Mouse (Mus musculus): ENCODE data around the gene Esrrg. TPM values are rescaled to one million over a fixed set of nuclear protein-coding genes. Genes with fewer than 3 reads are reported as not detected.

Gene Esrrg
- total and polyA plus RNA-seq, 2 experiments from 2014 or later, result 17.1 to 39.8 TPM

DNA sequence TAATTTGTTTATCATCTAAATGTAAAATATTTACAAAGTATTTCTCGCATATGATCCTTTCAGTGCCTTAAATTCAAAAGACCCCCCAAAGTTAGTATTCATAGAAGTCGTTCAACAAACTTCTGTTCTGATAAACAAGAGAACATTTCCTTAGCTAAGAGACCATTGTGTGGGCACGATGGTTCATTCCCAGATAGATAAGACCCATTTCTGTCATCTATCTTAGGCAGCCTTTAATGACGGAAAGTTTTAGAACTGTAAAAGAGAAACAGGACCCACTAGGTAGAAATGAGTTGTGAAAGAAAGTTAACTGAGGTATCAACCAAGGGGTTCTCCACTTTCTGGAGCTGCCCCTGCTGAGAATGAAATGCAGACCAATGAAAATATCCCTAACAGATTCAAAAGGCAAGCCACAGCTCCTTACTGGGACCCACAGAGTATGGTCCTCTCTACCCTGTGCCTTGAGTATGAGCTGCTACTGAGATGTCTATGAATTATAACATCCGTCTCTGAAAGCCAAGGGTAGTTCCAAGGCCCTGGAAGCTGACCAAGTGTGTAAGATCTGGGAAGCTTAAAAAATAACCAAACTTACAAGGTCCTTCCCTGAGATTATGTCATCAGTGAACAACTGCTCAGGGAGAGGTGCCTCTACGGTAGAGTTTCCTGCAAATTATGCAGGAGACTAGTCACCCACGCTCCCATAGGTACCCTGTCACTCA, 548.8 kb downstream of the Esrrg start:
- WGBS, result 90% methylated on average over 7 of the region's 7 CpGs
- no peaks in the 10 kb centered on the region for H3K36me3 ChIP-seq (ENCODE audit: insufficient read depth, low read length)
- H3K9ac ChIP-seq (replicated peaks; ENCODE audit: low read length, poor library complexity, severe bottlenecking), result no peak overlapping the region
- no peaks in the 10 kb centered on the region for H3K27me3 ChIP-seq (ENCODE audit: insufficient read depth, low read length)
- no peak for TF ChIP-seq CTCF (IDR thresholded peaks at IDR 0.05)
- ATAC-seq (ENCODE audit: low FRiP score) (no peak), DNase-seq (ENCODE audit: low spot score) (no peak)
- H3K4me3 ChIP-seq (ENCODE audit: low read depth, low read length), result no peak overlapping the region
- H3K4me1 ChIP-seq (ENCODE audit: insufficient read depth, low read length), result no peaks in the 10 kb centered on the region
- no peak overlapping the region for H3K27ac ChIP-seq (ENCODE audit: low read depth, low read length)
- H3K9me3 ChIP-seq (ENCODE audit: low read length), result no peaks in the 10 kb centered on the region
- H3K4me2 ChIP-seq (ENCODE audit: low read depth, low read length, poor library complexity, severe bottlenecking), result no peak overlapping the region

DNA sequence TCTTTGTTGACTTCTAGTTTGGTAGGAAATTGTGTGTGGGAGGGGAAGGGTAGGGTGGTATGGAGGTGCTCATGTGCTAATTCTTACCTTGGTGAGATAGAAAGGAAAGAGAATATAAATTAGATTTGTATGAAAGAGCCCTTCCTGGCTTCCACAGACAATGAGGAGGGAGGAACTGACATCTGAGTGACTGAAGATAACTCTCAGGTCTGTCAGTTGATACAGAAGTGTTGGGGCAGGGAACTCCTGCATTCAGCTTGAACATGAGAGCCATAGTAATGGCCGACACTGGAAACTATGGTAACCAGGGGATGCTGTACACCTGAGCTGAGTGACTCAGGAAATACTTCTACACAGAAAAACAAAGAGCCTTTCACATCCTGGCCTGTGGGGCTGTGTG, 550.1 kb downstream of the Esrrg start:
- TF ChIP-seq CTCF (IDR thresholded peaks at IDR 0.05), result no peak
- 91% methylated on average over 1 of the region's 1 CpGs for WGBS
- H3K36me3 ChIP-seq (ENCODE audit: insufficient read depth, low read length), result no peaks in the 10 kb centered on the region

DNA sequence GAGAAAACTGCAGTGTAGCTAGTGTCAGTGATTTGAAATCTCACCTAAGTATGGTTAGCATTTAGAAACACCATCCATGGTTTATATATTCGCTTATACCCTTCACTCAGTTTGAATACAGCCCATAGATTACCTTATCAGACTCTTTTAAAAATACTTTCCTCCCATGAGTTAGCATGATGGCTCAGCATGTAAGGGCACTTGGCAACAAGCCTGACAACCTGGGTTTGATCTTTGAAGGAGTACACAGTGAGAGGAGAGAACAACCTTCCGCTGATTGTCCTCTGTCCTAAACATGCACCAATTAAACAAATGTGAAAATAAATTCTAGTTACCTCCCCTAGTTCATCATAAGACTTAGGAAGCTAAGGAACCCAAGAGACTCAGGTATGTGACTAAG, 550.5 kb downstream of the Esrrg start:
- no peak overlapping the region for H3K27ac ChIP-seq (ENCODE audit: low read depth, low read length)
- H3K36me3 ChIP-seq (ENCODE audit: insufficient read depth, low read length), result no peaks in the 10 kb centered on the region
- no peaks in the 10 kb centered on the region for H3K9me3 ChIP-seq (ENCODE audit: low read length)
- no peak overlapping the region for H3K4me3 ChIP-seq (ENCODE audit: low read depth, low read length)
- no peak for DNase-seq (ENCODE audit: low spot score)
- H3K9ac ChIP-seq (replicated peaks; ENCODE audit: low read length, poor library complexity, severe bottlenecking), result no peak overlapping the region
- TF ChIP-seq CTCF (IDR thresholded peaks at IDR 0.05), result no peak
- no peaks in the 10 kb centered on the region for H3K27me3 ChIP-seq (ENCODE audit: insufficient read depth, low read length)
- no peak overlapping the region for H3K4me2 ChIP-seq (ENCODE audit: low read depth, low read length, poor library complexity, severe bottlenecking)
- ATAC-seq (ENCODE audit: low FRiP score), result no peak
- WGBS, result 80% methylated on average over 2 of the region's 2 CpGs
- H3K4me1 ChIP-seq (ENCODE audit: insufficient read depth, low read length), result no peaks in the 10 kb centered on the region

More for the DNA sequence above, 550.1 kb downstream of the Esrrg start:
- Histone ChIP-seq H3K9me3 (ENCODE audit: low read length) (no peaks in the 10 kb centered on the region), H3K27ac (ENCODE audit: low read depth, low read length) (no peak overlapping the region), H3K4me2 (ENCODE audit: low read depth, low read length, poor library complexity, severe bottlenecking) (no peak overlapping the region), H3K27me3 (ENCODE audit: insufficient read depth, low read length) (no peaks in the 10 kb centered on the region), H3K4me1 (ENCODE audit: insufficient read depth, low read length) (no peaks in the 10 kb centered on the region), H3K4me3 (ENCODE audit: low read depth, low read length) (no peak overlapping the region), H3K9ac (replicated peaks; ENCODE audit: low read length, poor library complexity, severe bottlenecking) (no peak overlapping the region)
- DNase-seq (ENCODE audit: low spot score), result no peak
- no peak for ATAC-seq (ENCODE audit: low FRiP score)

DNA sequence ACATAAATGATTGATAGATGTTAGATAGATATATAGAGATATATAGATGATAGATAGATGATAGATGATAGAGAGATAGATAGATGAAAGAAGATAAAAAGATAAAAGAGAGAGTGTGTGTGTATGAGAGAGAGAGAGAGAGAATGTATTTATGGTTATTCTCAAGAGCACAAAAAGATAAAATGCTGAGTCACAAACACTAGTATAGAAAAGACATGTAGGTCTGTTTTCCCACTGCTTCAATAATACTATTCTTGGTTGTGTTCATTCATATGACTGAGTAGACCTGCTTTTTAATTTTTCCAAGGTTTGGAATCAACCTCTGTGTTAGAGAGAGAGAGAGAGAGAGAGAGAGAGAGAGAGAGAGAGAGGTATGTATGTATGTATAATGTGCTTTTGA, 554.5 kb downstream of the Esrrg start:
- H3K9ac ChIP-seq (replicated peaks; ENCODE audit: low read length, poor library complexity, severe bottlenecking), result no peak overlapping the region
- DNase-seq (ENCODE audit: low spot score) (no peak), ATAC-seq (ENCODE audit: low FRiP score) (no peak)
- no peak for TF ChIP-seq CTCF (IDR thresholded peaks at IDR 0.05)
- no peaks in the 10 kb centered on the region for H3K9me3 ChIP-seq (ENCODE audit: low read length)
- H3K4me3 ChIP-seq (ENCODE audit: low read depth, low read length), result no peak overlapping the region
- no peak overlapping the region for H3K4me2 ChIP-seq (ENCODE audit: low read depth, low read length, poor library complexity, severe bottlenecking)
- H3K27ac ChIP-seq (ENCODE audit: low read depth, low read length), result no peak overlapping the region
- no peaks in the 10 kb centered on the region for H3K27me3 ChIP-seq (ENCODE audit: insufficient read depth, low read length)
- H3K36me3 ChIP-seq (ENCODE audit: insufficient read depth, low read length), result no peaks in the 10 kb centered on the region
- no peaks in the 10 kb centered on the region for H3K4me1 ChIP-seq (ENCODE audit: insufficient read depth, low read length)

DNA sequence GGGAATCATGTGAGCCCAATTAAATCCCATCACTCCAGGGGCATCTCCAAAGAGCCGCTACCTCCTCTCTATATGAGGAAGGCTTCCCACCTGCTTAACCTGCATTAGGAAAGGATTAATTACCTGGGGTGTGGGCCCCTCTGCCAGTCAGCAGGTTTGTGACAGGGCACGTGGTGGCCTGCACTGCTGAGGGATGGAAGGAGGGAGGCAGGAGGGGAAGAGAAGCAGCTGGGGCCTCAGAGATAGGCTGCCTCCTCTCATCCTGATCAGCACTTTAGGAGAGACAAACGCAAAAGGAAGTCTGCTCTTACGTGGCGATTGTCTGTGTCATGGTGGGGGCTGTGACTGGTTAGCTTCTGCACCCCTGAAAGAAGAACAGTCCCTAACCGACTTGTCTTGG, 555.7 kb downstream of the Esrrg start:
- no peaks in the 10 kb centered on the region for H3K36me3 ChIP-seq (ENCODE audit: insufficient read depth, low read length)
- TF ChIP-seq CTCF (IDR thresholded peaks at IDR 0.05), result no peak
- H3K9ac ChIP-seq (replicated peaks; ENCODE audit: low read length, poor library complexity, severe bottlenecking), result no peak overlapping the region
- H3K27ac ChIP-seq (ENCODE audit: low read depth, low read length), result no peak overlapping the region
- no peak overlapping the region for H3K4me2 ChIP-seq (ENCODE audit: low read depth, low read length, poor library complexity, severe bottlenecking)
- WGBS, result 56% methylated on average over 6 of the region's 6 CpGs
- H3K4me3 ChIP-seq (ENCODE audit: low read depth, low read length), result no peak overlapping the region
- H3K9me3 ChIP-seq (ENCODE audit: low read length), result no peaks in the 10 kb centered on the region
- H3K4me1 ChIP-seq (ENCODE audit: insufficient read depth, low read length), result no peaks in the 10 kb centered on the region
- H3K27me3 ChIP-seq (ENCODE audit: insufficient read depth, low read length), result no peaks in the 10 kb centered on the region
- no peak for DNase-seq (ENCODE audit: low spot score)
- no peak for ATAC-seq (ENCODE audit: low FRiP score)

DNA sequence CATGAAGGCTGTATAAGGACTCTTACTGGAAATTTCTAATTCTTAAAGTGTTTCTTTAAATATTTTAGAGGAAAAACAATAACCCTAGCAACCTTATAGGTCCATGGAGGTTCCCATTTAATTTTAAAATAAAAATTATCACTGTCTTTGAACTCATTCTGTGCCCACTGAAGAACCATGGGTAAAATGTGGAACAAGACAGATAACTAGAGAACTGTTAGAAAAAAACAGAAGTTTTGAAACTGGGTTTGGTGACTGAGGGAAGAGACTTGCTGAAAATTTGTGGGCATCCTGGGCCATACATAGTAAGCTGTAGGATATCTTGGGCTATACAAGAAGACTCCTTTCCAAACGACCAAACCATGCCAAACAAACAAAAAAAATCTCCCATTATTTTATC, 565.3 kb downstream of the Esrrg start:
- Histone ChIP-seq H3K4me2 (ENCODE audit: low read depth, low read length, poor library complexity, severe bottlenecking) (no peak overlapping the region), H3K27me3 (ENCODE audit: insufficient read depth, low read length) (no peaks in the 10 kb centered on the region), H3K36me3 (ENCODE audit: insufficient read depth, low read length) (no peaks in the 10 kb centered on the region), H3K4me3 (ENCODE audit: low read depth, low read length) (no peak overlapping the region), H3K27ac (ENCODE audit: low read depth, low read length) (no peak overlapping the region), H3K9me3 (ENCODE audit: low read length) (no peaks in the 10 kb centered on the region), H3K4me1 (ENCODE audit: insufficient read depth, low read length) (no peaks in the 10 kb centered on the region), H3K9ac (replicated peaks; ENCODE audit: low read length, poor library complexity, severe bottlenecking) (no peak overlapping the region)
- no peak for TF ChIP-seq CTCF (IDR thresholded peaks at IDR 0.05)
- WGBS, result 47% methylated on average over 1 of the region's 1 CpGs
- ATAC-seq (ENCODE audit: low FRiP score) (no peak), DNase-seq (ENCODE audit: low spot score) (no peak)

Data from midbrain, postnatal 0 days (tissue).